Mouse (Mus musculus): Measurements from ENCODE around the gene Ccdc141. TPM values are rescaled to one million over a fixed set of nuclear protein-coding genes. Genes with fewer than 3 reads are reported as not detected.

Ccdc141 gene
- polyA plus RNA-seq, 1 experiment from 2014 or later, result 2.2 TPM

GRCm38 (mm10) chr2:77111095-77111494 lies 59.3 kb downstream of the Ccdc141 start:
- Histone ChIP-seq H3K4me2 (replicated peaks; ENCODE audit: low read depth) (no peak overlapping the region), H3K27ac (ENCODE audit: low read depth, low read length) (no peak overlapping the region), H3K27me3 (replicated peaks; ENCODE audit: control insufficient read depth, insufficient read depth, low read length) (no peaks in the 10 kb centered on the region), H3K9ac (ENCODE audit: low read depth, low read length) (no peak overlapping the region), H3K4me3 (ENCODE audit: low read depth, low read length) (no peak overlapping the region), H3K9me3 (ENCODE audit: control insufficient read depth) (no peaks in the 10 kb centered on the region), H3K4me1 (replicated peaks; ENCODE audit: control insufficient read depth, insufficient read depth, low read length) (no peaks in the 10 kb centered on the region), H3K36me3 (ENCODE audit: control insufficient read depth, insufficient read depth) (no peaks in the 10 kb centered on the region)
- WGBS, result 93% methylated on average over 2 of the region's 2 CpGs
- ATAC-seq, result no peak
- no peak for TF ChIP-seq CTCF (IDR thresholded peaks at IDR 0.05; ENCODE audit: low read depth)

- 55% methylated on average over 4 of the region's 4 CpGs for WGBS
- no peaks in the 10 kb centered on the region for H3K4me1 ChIP-seq (replicated peaks; ENCODE audit: control insufficient read depth, insufficient read depth, low read length)
- no peaks in the 10 kb centered on the region for H3K36me3 ChIP-seq (ENCODE audit: control insufficient read depth, insufficient read depth)
- H3K4me3 ChIP-seq (ENCODE audit: low read depth, low read length), result no peak overlapping the region
- ATAC-seq, result no peak
- no peak overlapping the region for H3K4me2 ChIP-seq (replicated peaks; ENCODE audit: low read depth)
- no peak overlapping the region for H3K27ac ChIP-seq (ENCODE audit: low read depth, low read length)
- H3K9ac ChIP-seq (ENCODE audit: low read depth, low read length), result no peak overlapping the region
- H3K27me3 ChIP-seq (replicated peaks; ENCODE audit: control insufficient read depth, insufficient read depth, low read length), result no peaks in the 10 kb centered on the region
- no peaks in the 10 kb centered on the region for H3K9me3 ChIP-seq (ENCODE audit: control insufficient read depth)
- no peak for TF ChIP-seq CTCF (IDR thresholded peaks at IDR 0.05; ENCODE audit: low read depth)
Observed at GRCm38 (mm10) chr2:77110365-77110764, 60.1 kb downstream of the Ccdc141 start.

GRCm38 (mm10) chr2:77109506-77110123 lies 60.8 kb downstream of the Ccdc141 start:
- H3K4me3 ChIP-seq (ENCODE audit: low read depth, low read length), result no peak overlapping the region
- no peaks in the 10 kb centered on the region for H3K4me1 ChIP-seq (replicated peaks; ENCODE audit: control insufficient read depth, insufficient read depth, low read length)
- H3K4me2 ChIP-seq (replicated peaks; ENCODE audit: low read depth), result no peak overlapping the region
- no peaks in the 10 kb centered on the region for H3K27me3 ChIP-seq (replicated peaks; ENCODE audit: control insufficient read depth, insufficient read depth, low read length)
- H3K9ac ChIP-seq (ENCODE audit: low read depth, low read length), result no peak overlapping the region
- H3K36me3 ChIP-seq (ENCODE audit: control insufficient read depth, insufficient read depth), result no peaks in the 10 kb centered on the region
- H3K27ac ChIP-seq (ENCODE audit: low read depth, low read length), result no peak overlapping the region
- no peak for TF ChIP-seq CTCF (IDR thresholded peaks at IDR 0.05; ENCODE audit: low read depth)
- no peaks in the 10 kb centered on the region for H3K9me3 ChIP-seq (ENCODE audit: control insufficient read depth)
- 85% methylated on average over 8 of the region's 8 CpGs for WGBS
- no peak for ATAC-seq

DNA sequence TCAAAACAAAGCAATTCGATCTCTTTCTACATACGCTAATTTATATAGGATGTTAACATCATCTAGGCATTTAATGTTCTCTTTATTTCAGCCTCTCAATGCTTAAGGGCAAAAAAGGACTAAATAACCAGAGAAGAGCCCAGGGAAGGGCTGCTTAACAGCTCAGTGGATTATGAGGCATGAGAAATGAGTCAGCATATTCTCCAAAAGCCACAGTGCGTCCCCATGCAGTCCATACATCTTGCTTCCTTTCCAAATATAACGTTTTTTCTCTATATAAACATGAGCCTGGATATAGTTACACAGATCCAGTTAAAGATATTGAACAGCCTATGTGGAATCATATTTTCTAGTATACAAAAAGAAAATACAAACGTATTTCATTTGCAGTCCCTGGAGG lies 61.9 kb downstream of the Ccdc141 start:
- no peak overlapping the region for H3K27ac ChIP-seq (ENCODE audit: low read depth, low read length)
- no peaks in the 10 kb centered on the region for H3K4me1 ChIP-seq (replicated peaks; ENCODE audit: control insufficient read depth, insufficient read depth, low read length)
- no peak overlapping the region for H3K9ac ChIP-seq (ENCODE audit: low read depth, low read length)
- no peaks in the 10 kb centered on the region for H3K36me3 ChIP-seq (ENCODE audit: control insufficient read depth, insufficient read depth)
- no peak overlapping the region for H3K4me3 ChIP-seq (ENCODE audit: low read depth, low read length)
- H3K27me3 ChIP-seq (replicated peaks; ENCODE audit: control insufficient read depth, insufficient read depth, low read length), result no peaks in the 10 kb centered on the region
- no peak for ATAC-seq
- H3K9me3 ChIP-seq (ENCODE audit: control insufficient read depth), result no peaks in the 10 kb centered on the region
- TF ChIP-seq CTCF (IDR thresholded peaks at IDR 0.05; ENCODE audit: low read depth), result no peak
- no peak overlapping the region for H3K4me2 ChIP-seq (replicated peaks; ENCODE audit: low read depth)
- WGBS, result 76% methylated on average over 5 of the region's 5 CpGs

- WGBS, result 87% methylated on average over 3 of the region's 3 CpGs
- no peak overlapping the region for H3K27ac ChIP-seq (ENCODE audit: low read depth, low read length)
- no peak overlapping the region for H3K4me2 ChIP-seq (replicated peaks; ENCODE audit: low read depth)
- H3K9ac ChIP-seq (ENCODE audit: low read depth, low read length), result no peak overlapping the region
- no peaks in the 10 kb centered on the region for H3K4me1 ChIP-seq (replicated peaks; ENCODE audit: control insufficient read depth, insufficient read depth, low read length)
- no peaks in the 10 kb centered on the region for H3K9me3 ChIP-seq (ENCODE audit: control insufficient read depth)
- H3K4me3 ChIP-seq (ENCODE audit: low read depth, low read length), result no peak overlapping the region
- no peaks in the 10 kb centered on the region for H3K27me3 ChIP-seq (replicated peaks; ENCODE audit: control insufficient read depth, insufficient read depth, low read length)
- H3K36me3 ChIP-seq (ENCODE audit: control insufficient read depth, insufficient read depth), result no peaks in the 10 kb centered on the region
- ATAC-seq, result no peak
- no peak for TF ChIP-seq CTCF (IDR thresholded peaks at IDR 0.05; ENCODE audit: low read depth)
Observed at GRCm38 (mm10) chr2:77106150-77106549, 64.3 kb downstream of the Ccdc141 start.

DNA sequence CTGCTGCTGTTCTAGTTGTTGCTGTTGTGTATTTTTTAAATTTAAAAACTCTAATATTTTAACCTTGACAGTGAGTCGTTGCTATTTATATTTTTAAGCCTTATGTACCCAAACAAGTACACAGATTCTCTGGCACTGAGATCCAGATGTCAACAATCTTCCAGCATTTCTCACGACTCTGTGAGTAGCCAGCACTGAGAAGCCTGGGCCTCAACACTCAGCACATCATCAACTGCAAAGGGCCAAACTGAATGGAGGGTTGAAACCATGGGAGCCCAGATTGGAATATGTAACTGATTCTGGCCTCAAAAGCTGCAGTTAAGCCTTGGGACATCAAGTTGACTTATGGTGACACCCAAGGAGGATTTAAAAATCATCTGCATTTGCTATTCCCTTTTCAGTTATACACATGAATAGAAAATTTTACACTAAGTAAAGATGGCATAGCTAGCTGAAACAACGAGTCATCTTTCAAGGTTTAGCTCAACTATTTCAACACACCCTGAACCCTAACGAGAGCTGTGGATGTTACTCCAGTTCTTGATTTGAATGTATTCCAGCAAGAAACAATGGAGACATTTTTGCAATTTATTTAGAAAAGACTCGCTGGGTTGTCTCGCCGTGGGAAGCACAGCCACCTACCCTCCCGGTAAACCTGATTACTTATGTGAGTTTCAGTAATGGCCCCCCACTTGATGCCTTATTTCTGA lies 65.3 kb downstream of the Ccdc141 start:
- Histone ChIP-seq H3K9me3 (ENCODE audit: control insufficient read depth) (no peaks in the 10 kb centered on the region), H3K27me3 (replicated peaks; ENCODE audit: control insufficient read depth, insufficient read depth, low read length) (no peaks in the 10 kb centered on the region), H3K4me3 (ENCODE audit: low read depth, low read length) (no peak overlapping the region), H3K27ac (ENCODE audit: low read depth, low read length) (no peak overlapping the region), H3K4me2 (replicated peaks; ENCODE audit: low read depth) (no peak overlapping the region), H3K4me1 (replicated peaks; ENCODE audit: control insufficient read depth, insufficient read depth, low read length) (no peaks in the 10 kb centered on the region), H3K36me3 (ENCODE audit: control insufficient read depth, insufficient read depth) (no peaks in the 10 kb centered on the region), H3K9ac (ENCODE audit: low read depth, low read length) (no peak overlapping the region)
- TF ChIP-seq CTCF (IDR thresholded peaks at IDR 0.05; ENCODE audit: low read depth), result no peak
- 81% methylated on average over 8 of the region's 8 CpGs for WGBS
- no peak for ATAC-seq

Measured in intestine, postnatal 0 days (tissue).